Mouse (Mus musculus): ENCODE data around the gene Slit3.

Slit3 gene

GRCm38 (mm10) chr11:35307992-35308391 lies 187.0 kb downstream of the Slit3 start:
- peak; percentile 47 to 51 for DNase-seq

GRCm38 (mm10) chr11:35315449-35316028 lies 194.5 kb downstream of the Slit3 start:
- DNase-seq: no peak

- DNase-seq: no peak
Measured at GRCm38 (mm10) chr11:35317221-35317620, 196.2 kb downstream of the Slit3 start.

- DNase-seq: no peak
Measured at GRCm38 (mm10) chr11:35317775-35318432, 196.9 kb downstream of the Slit3 start.

GRCm38 (mm10) chr11:35318433-35319020 lies 197.5 kb downstream of the Slit3 start:
- no peak for DNase-seq

GRCm38 (mm10) chr11:35320518-35320917 lies 199.5 kb downstream of the Slit3 start:
- DNase-seq: no peak

- DNase-seq: no peak
Measured at GRCm38 (mm10) chr11:35324397-35324796, 203.4 kb downstream of the Slit3 start.

- DNase-seq: no peak
Measured at GRCm38 (mm10) chr11:35325131-35325995, 204.3 kb downstream of the Slit3 start.

- no peak for DNase-seq
Measured at GRCm38 (mm10) chr11:35326346-35326745, 205.3 kb downstream of the Slit3 start.

GRCm38 (mm10) chr11:35327899-35328298 lies 206.9 kb downstream of the Slit3 start:
- DNase-seq: no peak

GRCm38 (mm10) chr11:35331476-35331875 lies 210.5 kb downstream of the Slit3 start:
- DNase-seq: no peak

GRCm38 (mm10) chr11:35336558-35336957 lies 215.5 kb downstream of the Slit3 start:
- peak; percentile 80 to 87 for DNase-seq

GRCm38 (mm10) chr11:35337493-35337892 lies 216.5 kb downstream of the Slit3 start:
- DNase-seq: peak; percentile 81 to 83

GRCm38 (mm10) chr11:35337927-35338819 lies 217.1 kb downstream of the Slit3 start:
- peak; percentile 60 to 61 for DNase-seq

GRCm38 (mm10) chr11:35340752-35341151 lies 219.7 kb downstream of the Slit3 start:
- no peak for DNase-seq

GRCm38 (mm10) chr11:35342486-35342885 lies 221.5 kb downstream of the Slit3 start:
- DNase-seq: no peak

GRCm38 (mm10) chr11:35345696-35346480 lies 224.9 kb downstream of the Slit3 start:
- DNase-seq: peak; percentile 47 to 55

- no peak for DNase-seq
Measured at GRCm38 (mm10) chr11:35348099-35348498, 227.1 kb downstream of the Slit3 start.

- DNase-seq: no peak
Measured at GRCm38 (mm10) chr11:35350968-35351367, 229.9 kb downstream of the Slit3 start.

- no peak for DNase-seq
Measured at GRCm38 (mm10) chr11:35351376-35351775, 230.4 kb downstream of the Slit3 start.

- no peak for DNase-seq
Measured at GRCm38 (mm10) chr11:35355811-35356210, 234.8 kb downstream of the Slit3 start.
